Mouse (Mus musculus): Measurements from ENCODE around the gene Dok1. TPM values are rescaled to one million over a fixed set of nuclear protein-coding genes. Genes with fewer than 3 reads are reported as not detected.

Gene Dok1
- polyA plus RNA-seq, 1 experiment from 2014 or later = 3.4 TPM

GRCm38 (mm10) chr6:83068221-83068620 is 35.0 kb upstream of the Dok1 start:
- no peaks in the 10 kb centered on the region for H3K9me3 ChIP-seq
- no peaks in the 10 kb centered on the region for H3K36me3 ChIP-seq
- no peak overlapping the region for H3K4me2 ChIP-seq (replicated peaks)
- H3K9ac ChIP-seq (replicated peaks) = no peak overlapping the region
- H3K4me1 ChIP-seq = peaks cover 21% of the 10 kb centered on the region
- H3K27me3 ChIP-seq = peaks cover 96% of the 10 kb centered on the region
- no peak overlapping the region for H3K4me3 ChIP-seq
- ATAC-seq (replicated peaks) = no peak
- no peak overlapping the region for H3K27ac ChIP-seq (replicated peaks)
- under 1% methylated on average over 8 of the region's 8 CpGs for WGBS

GRCm38 (mm10) chr6:83066441-83066840 is 33.2 kb upstream of the Dok1 start:
- Histone ChIP-seq H3K9me3 (no peaks in the 10 kb centered on the region), H3K27ac (replicated peaks) (no peak overlapping the region), H3K36me3 (no peaks in the 10 kb centered on the region), H3K4me3 (no peak overlapping the region), H3K27me3 (peaks cover 97% of the 10 kb centered on the region), H3K9ac (replicated peaks) (no peak overlapping the region), H3K4me2 (replicated peaks) (no peak overlapping the region), H3K4me1 (peaks cover 20% of the 10 kb centered on the region)
- WGBS = 31% methylated on average over 6 of the region's 6 CpGs
- no peak for ATAC-seq (replicated peaks)

- no peak overlapping the region for H3K9ac ChIP-seq (replicated peaks)
- no peak overlapping the region for H3K27ac ChIP-seq (replicated peaks)
- peaks cover 16% of the 10 kb centered on the region for H3K4me1 ChIP-seq
- H3K4me3 ChIP-seq = no peak overlapping the region
- H3K4me2 ChIP-seq (replicated peaks) = no peak overlapping the region
- H3K27me3 ChIP-seq = peaks cover 97% of the 10 kb centered on the region
- no peaks in the 10 kb centered on the region for H3K36me3 ChIP-seq
- ATAC-seq (replicated peaks) = no peak
- WGBS = 30% methylated on average over 8 of the region's 8 CpGs
- no peaks in the 10 kb centered on the region for H3K9me3 ChIP-seq
Measured at GRCm38 (mm10) chr6:83065995-83066394, 32.7 kb upstream of the Dok1 start.

GRCm38 (mm10) chr6:83058725-83059124 is 25.5 kb upstream of the Dok1 start:
- no peak overlapping the region for H3K27ac ChIP-seq (replicated peaks)
- peaks cover 15% of the 10 kb centered on the region for H3K4me1 ChIP-seq
- WGBS = 84% methylated on average over 2 of the region's 2 CpGs
- no peak overlapping the region for H3K9ac ChIP-seq (replicated peaks)
- peaks cover 33% of the 10 kb centered on the region for H3K27me3 ChIP-seq
- H3K9me3 ChIP-seq = no peaks in the 10 kb centered on the region
- peaks cover 14% of the 10 kb centered on the region for H3K36me3 ChIP-seq
- H3K4me2 ChIP-seq (replicated peaks) = no peak overlapping the region
- ATAC-seq (replicated peaks) = no peak
- no peak overlapping the region for H3K4me3 ChIP-seq

- H3K27ac ChIP-seq (replicated peaks) = no peak within 1 kb of the TSS
- peaks cover 24% of the 10 kb centered on the region for H3K4me1 ChIP-seq
- peaks cover 23% of the 10 kb centered on the region for H3K27me3 ChIP-seq
- 40% methylated on average over 3 of the region's 3 CpGs for WGBS
- ATAC-seq (replicated peaks) = no peak
- no peak within 1 kb of the TSS for H3K9ac ChIP-seq (replicated peaks)
- H3K4me3 ChIP-seq = no peak within 1 kb of the TSS
- H3K36me3 ChIP-seq = peaks cover 14% of the 10 kb centered on the region
- no peaks in the 10 kb centered on the region for H3K9me3 ChIP-seq
- H3K4me2 ChIP-seq (replicated peaks) = no peak within 1 kb of the TSS
Measured at GRCm38 (mm10) chr6:83057790-83058189, 24.5 kb upstream of the Dok1 start, which contains the start of gene Dqx1. Gene Dqx1, plus strand, starts transcription at chr6:83057844.

GRCm38 (mm10) chr6:83054871-83055431 is 21.7 kb upstream of the Dok1 start, which contains the start of gene Htra2:
Gene Htra2, minus strand, starts transcription at chr6:83055273.
- H3K4me2 ChIP-seq (replicated peaks) = peak within 1 kb of the TSS; percentile 71
- peaks cover 25% of the 10 kb centered on the region for H3K36me3 ChIP-seq
- no peaks in the 10 kb centered on the region for H3K9me3 ChIP-seq
- ATAC-seq (replicated peaks) = peak; percentile 21
- WGBS = under 1% methylated on average over 50 of the region's 50 CpGs
- H3K4me1 ChIP-seq = peaks cover 29% of the 10 kb centered on the region
- peak within 1 kb of the TSS; percentile 75 for H3K4me3 ChIP-seq
- H3K27me3 ChIP-seq = no peaks in the 10 kb centered on the region
- H3K27ac ChIP-seq (replicated peaks) = peak within 1 kb of the TSS; percentile 85
- H3K9ac ChIP-seq (replicated peaks) = peak within 1 kb of the TSS; percentile 89

- WGBS = under 1% methylated on average over 64 of the region's 64 CpGs
- H3K4me3 ChIP-seq = peak within 1 kb of the TSS; percentile 75
- peak; percentile 98 for ATAC-seq (replicated peaks)
- peak within 1 kb of the TSS; percentile 89 for H3K9ac ChIP-seq (replicated peaks)
- H3K4me2 ChIP-seq (replicated peaks) = peak within 1 kb of the TSS; percentile 71
- H3K9me3 ChIP-seq = no peaks in the 10 kb centered on the region
- no peaks in the 10 kb centered on the region for H3K27me3 ChIP-seq
- peak within 1 kb of the TSS; percentile 85 for H3K27ac ChIP-seq (replicated peaks)
- H3K4me1 ChIP-seq = peaks cover 29% of the 10 kb centered on the region
- H3K36me3 ChIP-seq = peaks cover 25% of the 10 kb centered on the region
Measured at GRCm38 (mm10) chr6:83054074-83054851, 21.0 kb upstream of the Dok1 start, which contains the start of gene Aup1. Gene Aup1, plus strand, starts transcription at chr6:83054521.

GRCm38 (mm10) chr6:83053136-83053960 is 20.1 kb upstream of the Dok1 start:
- Histone ChIP-seq H3K36me3 (peaks cover 25% of the 10 kb centered on the region), H3K9me3 (no peaks in the 10 kb centered on the region), H3K4me3 (peak overlapping the region; percentile 75), H3K27me3 (no peaks in the 10 kb centered on the region), H3K4me1 (peaks cover 29% of the 10 kb centered on the region), H3K4me2 (replicated peaks) (peak overlapping the region; percentile 71), H3K27ac (replicated peaks) (peak overlapping the region; percentile 85), H3K9ac (replicated peaks) (peak overlapping the region; percentile 89)
- ATAC-seq (replicated peaks) = peak; percentile 1; the same call in 1 of the 2 replicates
- 3% methylated on average over 26 of the region's 26 CpGs for WGBS

- Histone ChIP-seq H3K4me1 (peaks cover 15% of the 10 kb centered on the region), H3K4me2 (replicated peaks) (no peak overlapping the region), H3K9me3 (no peaks in the 10 kb centered on the region), H3K27ac (replicated peaks) (no peak overlapping the region), H3K27me3 (no peaks in the 10 kb centered on the region), H3K9ac (replicated peaks) (no peak overlapping the region), H3K36me3 (peaks cover 11% of the 10 kb centered on the region; the same call in 1 of the 2 replicates), H3K4me3 (no peak overlapping the region)
- no peak for ATAC-seq (replicated peaks)
- WGBS = 75% methylated on average over 10 of the region's 10 CpGs
Measured at GRCm38 (mm10) chr6:83049367-83049766, 16.1 kb upstream of the Dok1 start.

- ATAC-seq (replicated peaks) = no peak
Measured at GRCm38 (mm10) chr6:83044742-83045141, 11.5 kb upstream of the Dok1 start.

GRCm38 (mm10) chr6:83043993-83044392 is 10.7 kb upstream of the Dok1 start:
- H3K27me3 ChIP-seq = no peaks in the 10 kb centered on the region
- WGBS = 89% methylated on average over 5 of the region's 5 CpGs
- H3K9ac ChIP-seq (replicated peaks) = no peak overlapping the region
- H3K4me1 ChIP-seq = no peaks in the 10 kb centered on the region
- H3K27ac ChIP-seq (replicated peaks) = no peak overlapping the region
- no peaks in the 10 kb centered on the region for H3K9me3 ChIP-seq
- no peaks in the 10 kb centered on the region for H3K36me3 ChIP-seq
- no peak overlapping the region for H3K4me3 ChIP-seq
- H3K4me2 ChIP-seq (replicated peaks) = no peak overlapping the region
- no peak for ATAC-seq (replicated peaks)

More at GRCm38 (mm10) chr6:83044742-83045141, 11.5 kb upstream of the Dok1 start:
- 80% methylated on average over 9 of the region's 9 CpGs for WGBS
- Histone ChIP-seq H3K27ac (replicated peaks) (no peak overlapping the region), H3K27me3 (no peaks in the 10 kb centered on the region), H3K9ac (replicated peaks) (no peak overlapping the region), H3K4me3 (no peak overlapping the region), H3K4me2 (replicated peaks) (no peak overlapping the region), H3K4me1 (no peaks in the 10 kb centered on the region), H3K9me3 (no peaks in the 10 kb centered on the region), H3K36me3 (no peaks in the 10 kb centered on the region)

- H3K4me3 ChIP-seq = no peak overlapping the region
- 67% methylated on average over 6 of the region's 6 CpGs for WGBS
- no peak overlapping the region for H3K4me2 ChIP-seq (replicated peaks)
- no peak overlapping the region for H3K27ac ChIP-seq (replicated peaks)
- no peaks in the 10 kb centered on the region for H3K27me3 ChIP-seq
- H3K4me1 ChIP-seq = peaks cover 3% of the 10 kb centered on the region
- no peaks in the 10 kb centered on the region for H3K36me3 ChIP-seq
- H3K9me3 ChIP-seq = no peaks in the 10 kb centered on the region
- H3K9ac ChIP-seq (replicated peaks) = no peak overlapping the region
- ATAC-seq (replicated peaks) = no peak
Measured at GRCm38 (mm10) chr6:83043561-83043960, 10.3 kb upstream of the Dok1 start.

Measured in forebrain, embryonic 15.5 days (tissue).